ENCODE assay signal across 11 mouse cellular contexts in genomic region chr1:144775331-144775730, GRCm38 (mm10). TPM values are rescaled to one million over a fixed set of nuclear protein-coding genes. Genes with fewer than 3 reads are reported as not detected.
DNase-seq lines count a peak whose midpoint lies in the region; ATAC-seq lines count a peak whose summit lies in the region.
"Had no signal": no experiment of that assay in that cellular context is flagged by ENCODE, and none has a peak within 500 bp of the region (broad histone marks: within the 10 kb centered on the region; RNA-seq: fewer than 3 reads in every experiment).

Rgs18 (minus strand) TSS chr1:144775435.

- H3K4me1 ChIP-seq in liver, embryonic 15.5 days (replicated peaks), result no peaks in the 10 kb centered on the region
- H3K4me1 ChIP-seq: forebrain, embryonic 12.5 days had no signal

- 10% methylated on average over 5 of the region's 5 CpGs for WGBS in liver, embryonic 15.5 days (ENCODE audit: insufficient replicate concordance)

- H3K9me3 ChIP-seq in liver, embryonic 15.5 days (replicated peaks), result no peaks in the 10 kb centered on the region
- H3K9me3 ChIP-seq: forebrain, embryonic 12.5 days had no signal

- H3K36me3 ChIP-seq in liver, embryonic 15.5 days (replicated peaks), result no peaks in the 10 kb centered on the region
- H3K36me3 ChIP-seq in splenic B cell, adult 2 months (ENCODE audit: control insufficient read depth, insufficient read depth, low read length, poor library complexity, severe bottlenecking), result no peaks in the 10 kb centered on the region
- H3K36me3 ChIP-seq: forebrain, embryonic 12.5 days had no signal

- no peak within 1 kb of the TSS for H3K27ac ChIP-seq in liver, embryonic 15.5 days (replicated peaks)
- H3K27ac ChIP-seq: forebrain, embryonic 12.5 days; kidney, postnatal 0 days had no signal

- H3K9ac ChIP-seq in liver, embryonic 15.5 days, result no peak within 1 kb of the TSS
- H3K9ac ChIP-seq: forebrain, embryonic 12.5 days had no signal

- no peak for ATAC-seq in CD4-positive, CD25-positive, alpha-beta regulatory T cell, adult 4 months
- ATAC-seq in liver, embryonic 15.5 days (ENCODE audit: insufficient read depth), result peak; percentile 60; the same call in 1 of the 2 replicates

- DNase-seq in CD4-positive, CD25-positive, alpha-beta regulatory T cell, adult 2 months (ENCODE audit: low read depth, low spot score), result peak; percentile 10
- DNase-seq in thymus, postnatal 0 days (ENCODE audit: low spot score), result peak; percentile 17
- DNase-seq in thymus, postnatal 14 days, result no peak
- peak; percentile 79 for DNase-seq in splenic B cell, adult 2 months (ENCODE audit: low read depth, low spot score)
- no peak for DNase-seq in gastrocnemius, adult 18-20 months (ENCODE audit: low spot score)
- DNase-seq in layer of hippocampus, adult 11-12 months (ENCODE audit: low spot score), result no peak
- DNase-seq: embryo, embryonic 11 days had no signal

- H3K27me3 ChIP-seq in liver, embryonic 15.5 days, result no peaks in the 10 kb centered on the region
- H3K27me3 ChIP-seq in splenic B cell, adult 2 months (ENCODE audit: control insufficient read depth, insufficient read depth, low read length, poor library complexity, severe bottlenecking), result no peaks in the 10 kb centered on the region
- H3K27me3 ChIP-seq: forebrain, embryonic 12.5 days had no signal

- peak within 1 kb of the TSS; percentile 29 for H3K4me2 ChIP-seq in liver, embryonic 15.5 days
- H3K4me2 ChIP-seq: forebrain, embryonic 12.5 days had no signal

- peak within 1 kb of the TSS; percentile 14; the same call in 1 of the 2 replicates for H3K4me3 ChIP-seq in liver, embryonic 15.5 days (replicated peaks)
- H3K4me3 ChIP-seq: forebrain, embryonic 12.5 days had no signal

RNA-seq across cellular contexts. Expression of gene Rgs18, which starts in this region (rescaled TPM):
- polyA plus RNA-seq in CD4-positive, CD25-positive, alpha-beta regulatory T cell, adult 4 months (2017; shearing (Covaris generic)), result under 1 TPM; 0.26 to 0.49 TPM
- polyA plus RNA-seq in thymus, postnatal 0 days (2015; fragmentation: Nextera tagmentation; extraction: Ambion mirVana), result 3.8 and 4.6 TPM in 2 replicates
- polyA plus RNA-seq in liver, embryonic 15.5 days (2015; fragmentation: Nextera tagmentation; extraction: Ambion mirVana), result 12.4 and 13.6 TPM in 2 replicates
- total RNA-seq in gastrocnemius, adult 18-20 months (2021), result under 1 TPM; 0.18 to 0.28 TPM

Comparison
In these comparisons a context has a peak if more than half of its experiments do, and no peak if none do; other contexts are left out.
1. DNase-seq: peak in CD4-positive, CD25-positive, alpha-beta regulatory T cell, adult 2 months (single experiment), thymus, postnatal 0 days (single experiment) and splenic B cell, adult 2 months (single experiment); none in thymus, postnatal 14 days (single experiment), gastrocnemius, adult 18-20 months (single experiment) and layer of hippocampus, adult 11-12 months (single experiment).